Mouse (Mus musculus): Measurements from ENCODE around the gene Lamc2. TPM values are rescaled to one million over a fixed set of nuclear protein-coding genes. Genes with fewer than 3 reads are reported as not detected.

The Lamc2 gene
- polyA plus RNA-seq, 1 experiment from 2014 or later = 0.70 TPM

Other genes starting within 250 kb of the Lamc2 start
- 69.7 and 70.6 TPM in 2 replicates for gene Nmnat2, start 231.5 kb downstream of the Lamc2 start, polyA plus RNA-seq (2014; fragmentation: Nextera tagmentation; extraction: Ambion mirVana)
- 17.2 and 17.7 TPM in 2 replicates for gene Lamc1, start 146.3 kb upstream of the Lamc2 start, polyA plus RNA-seq (2014; fragmentation: Nextera tagmentation; extraction: Ambion mirVana)
- 0.15 and 0.23 TPM in 2 replicates for gene Shcbp1l, start 238.7 kb upstream of the Lamc2 start, polyA plus RNA-seq (2014; fragmentation: Nextera tagmentation; extraction: Ambion mirVana)

Data from forebrain, embryonic 14.5 days (tissue).